Mouse (Mus musculus) kidney, postnatal 25 days (tissue): Measurements from ENCODE around the gene Fstl5.

Source experiments
- DNase-seq, 2 experiments: peaks; one replicate each; pipeline ENCODE4 v3.0.0; 2021; ENCODE audit warnings: mixed read lengths in 2 of 2

Fstl5 gene

DNA sequence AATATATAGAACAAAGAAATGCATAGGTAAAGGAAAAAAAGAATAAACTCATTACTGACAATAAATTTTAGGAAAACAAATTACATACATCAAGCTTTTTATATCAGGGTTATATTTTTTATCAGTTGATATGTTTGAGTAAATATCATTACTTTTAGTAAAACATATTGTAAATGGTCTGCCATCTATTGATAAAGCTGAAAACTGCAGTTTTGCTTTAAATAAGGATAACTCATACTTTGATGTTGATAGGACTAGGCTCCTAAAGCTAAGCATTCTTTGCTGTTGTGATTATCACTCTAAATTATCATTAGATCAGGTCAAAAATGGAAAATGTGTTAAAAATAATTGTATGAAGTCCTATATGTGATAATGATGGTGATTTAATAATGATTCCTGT, 493.3 kb downstream of the Fstl5 start:
- no peak for DNase-seq

DNA sequence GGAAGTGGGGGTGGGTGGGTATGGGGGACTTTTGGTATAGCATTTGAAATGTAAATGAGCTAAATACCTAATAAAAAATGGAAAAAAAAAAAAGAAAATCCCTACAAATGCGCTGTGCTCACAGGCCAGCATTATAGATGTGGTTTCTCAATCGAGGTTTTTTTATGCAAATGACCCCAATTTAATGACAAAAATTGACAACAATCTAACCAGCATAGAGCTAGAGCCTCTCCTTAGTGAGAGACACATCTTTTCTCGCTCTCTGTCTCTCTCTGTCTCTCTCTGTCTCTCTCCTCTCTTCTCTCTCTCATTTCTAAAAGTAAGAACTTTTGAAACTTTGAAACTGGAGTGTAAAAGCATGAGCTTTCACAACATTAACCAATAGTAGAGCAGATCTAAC, 498.4 kb downstream of the Fstl5 start:
- no peak for DNase-seq

DNA sequence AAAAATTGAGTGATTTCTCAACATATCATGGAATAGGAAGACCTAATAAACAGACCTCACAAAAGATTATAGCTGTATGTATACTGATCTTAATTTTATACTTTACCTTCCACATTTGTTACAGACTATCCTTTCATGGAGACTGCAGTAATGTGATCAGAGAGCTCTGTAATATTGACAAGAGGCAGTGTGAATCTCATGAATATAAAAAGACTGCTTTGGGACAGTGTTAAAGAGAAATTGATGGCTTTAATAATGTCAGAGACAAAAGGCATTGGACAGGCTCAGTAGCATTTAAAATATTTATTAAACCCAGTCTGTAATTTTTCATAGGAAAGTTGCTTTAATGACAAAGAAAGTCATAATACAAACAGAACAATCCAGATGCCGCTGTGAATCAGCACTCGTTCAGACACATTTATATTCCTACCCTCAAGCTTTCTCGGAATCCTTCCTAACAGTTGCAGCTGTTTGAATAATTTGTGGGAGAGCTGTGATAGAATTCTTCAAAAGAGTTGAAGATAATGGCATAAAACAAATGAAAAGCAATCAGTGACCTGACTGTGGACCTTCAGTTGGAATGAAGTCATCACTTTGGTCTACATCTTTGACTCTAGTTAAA, 499.0 kb downstream of the Fstl5 start:
- DNase-seq = no peak

DNA sequence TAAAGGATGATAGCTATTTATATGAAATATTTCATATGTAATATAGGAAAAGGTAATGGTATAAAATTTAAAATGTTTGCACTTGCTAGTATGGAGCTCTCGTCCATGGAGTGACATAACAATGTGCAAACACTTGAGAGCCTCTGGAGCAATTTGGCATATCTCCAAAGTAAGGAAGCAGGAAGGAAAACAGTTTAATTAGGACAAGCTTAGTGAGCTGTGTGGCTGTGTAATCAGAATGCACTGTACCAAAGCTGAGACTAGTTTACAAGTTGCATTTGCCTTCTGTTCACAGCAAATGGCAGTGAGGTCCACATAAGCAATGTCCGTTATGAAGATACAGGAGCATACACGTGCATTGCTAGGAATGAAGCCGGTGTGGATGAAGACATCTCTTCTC, 519.1 kb downstream of the Fstl5 start:
- no peak for DNase-seq

DNA sequence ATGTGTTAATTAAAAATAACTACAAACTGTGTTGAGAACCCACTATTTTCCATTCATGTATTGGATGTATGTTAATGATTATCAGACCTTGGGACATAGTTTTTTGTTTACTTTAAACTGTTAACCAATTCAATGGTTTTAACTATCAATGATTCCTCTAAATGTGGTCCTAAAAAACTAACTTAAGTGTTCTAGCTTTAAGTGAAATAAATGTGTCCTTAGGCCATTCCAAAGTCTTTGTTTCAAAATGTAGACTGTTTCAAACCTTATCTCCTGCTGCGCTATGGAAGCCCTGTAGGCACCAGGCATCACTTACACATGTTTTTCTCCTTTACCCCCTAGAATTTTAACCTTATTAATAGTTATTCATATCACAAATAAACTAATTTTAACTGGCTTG, 546.0 kb downstream of the Fstl5 start:
- DNase-seq = no peak

DNA sequence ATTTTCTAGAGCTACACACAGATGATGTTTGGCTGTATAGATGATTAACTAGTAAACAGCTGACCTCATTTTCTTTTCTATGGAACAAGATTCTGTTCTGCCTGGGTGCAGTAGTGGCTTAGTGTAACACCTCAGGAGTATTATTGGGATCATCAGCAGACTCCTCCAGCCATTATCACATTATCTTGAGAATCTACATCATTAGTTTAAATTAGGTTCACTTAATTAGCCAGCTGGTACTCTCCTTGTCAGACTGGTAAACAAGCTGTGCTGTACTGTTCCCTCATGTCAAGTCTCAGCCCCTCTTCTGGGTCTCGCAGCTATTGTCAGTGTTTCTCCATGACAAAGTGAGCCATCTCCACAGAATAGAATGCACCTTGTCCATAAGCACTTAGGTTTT, 580.2 kb downstream of the Fstl5 start:
- DNase-seq = no peak

DNA sequence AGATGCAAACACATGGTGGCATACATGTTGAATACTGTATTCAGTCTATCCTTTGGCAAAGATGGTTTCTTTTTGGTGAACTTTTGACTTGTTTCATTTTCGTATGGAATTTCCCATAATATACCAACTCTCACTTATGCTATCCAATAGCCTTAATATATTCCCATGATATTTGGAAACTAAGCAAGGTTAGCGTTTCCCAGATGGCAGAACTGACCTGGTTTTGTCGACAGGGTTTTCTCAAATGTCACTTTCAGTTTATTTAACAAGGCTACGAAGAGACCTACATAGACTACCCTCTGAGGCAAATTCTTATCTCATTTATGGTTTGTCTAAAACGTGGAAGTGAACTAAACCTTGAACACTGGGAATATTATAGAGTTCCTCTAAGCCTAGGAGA, 596.8 kb downstream of the Fstl5 start:
- DNase-seq = no peak

DNA sequence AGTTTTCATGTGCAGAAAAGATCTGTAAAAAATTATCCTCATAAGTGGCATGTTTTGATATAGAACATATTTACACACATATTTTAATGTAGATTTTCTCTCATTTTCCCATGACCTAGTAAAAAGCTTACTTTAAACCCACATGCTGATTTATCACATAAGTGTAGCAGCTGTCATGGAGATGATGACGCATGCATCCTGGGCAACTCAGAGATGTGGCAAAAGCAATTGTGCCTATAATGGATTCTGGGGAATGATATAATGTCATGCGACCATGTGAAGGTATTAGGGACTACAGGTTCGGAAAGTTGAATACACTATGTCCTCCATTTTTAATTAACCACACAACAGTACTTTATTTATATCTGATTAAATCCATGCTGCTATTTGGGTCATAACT, 601.9 kb downstream of the Fstl5 start:
- no peak for DNase-seq

DNA sequence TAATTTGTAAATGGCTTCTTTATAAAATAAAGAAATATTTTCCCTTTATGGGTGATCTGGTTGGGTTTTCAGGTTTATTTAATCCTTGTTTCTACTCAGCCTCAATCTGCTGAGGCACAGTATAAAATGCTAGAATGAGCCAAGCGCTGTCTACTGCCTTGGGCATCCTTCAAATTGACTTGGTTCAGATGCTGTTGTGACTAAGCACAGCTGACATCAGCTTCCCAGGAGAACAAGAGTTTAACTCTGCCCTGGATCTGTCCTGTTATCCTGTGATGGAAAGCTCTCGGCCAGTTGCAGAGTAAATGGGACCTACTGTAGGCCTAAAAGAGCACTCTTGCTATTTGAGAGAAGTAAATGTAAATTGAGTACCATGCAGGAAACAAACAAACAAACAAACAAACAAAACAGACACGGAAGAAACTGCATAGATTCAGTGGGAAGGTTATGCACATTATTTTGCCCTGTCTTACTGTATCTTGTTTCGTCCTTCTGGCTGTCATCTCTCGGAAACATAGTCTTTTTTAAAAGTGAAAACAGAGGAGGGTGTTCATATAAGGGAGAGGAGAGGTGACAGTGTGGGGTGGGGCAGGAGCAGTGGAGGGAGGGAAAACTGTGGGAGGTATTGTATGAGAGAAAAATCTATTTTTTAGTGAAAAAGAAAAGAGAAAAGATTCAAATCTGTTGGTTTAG, 605.9 kb downstream of the Fstl5 start:
- no peak for DNase-seq

DNA sequence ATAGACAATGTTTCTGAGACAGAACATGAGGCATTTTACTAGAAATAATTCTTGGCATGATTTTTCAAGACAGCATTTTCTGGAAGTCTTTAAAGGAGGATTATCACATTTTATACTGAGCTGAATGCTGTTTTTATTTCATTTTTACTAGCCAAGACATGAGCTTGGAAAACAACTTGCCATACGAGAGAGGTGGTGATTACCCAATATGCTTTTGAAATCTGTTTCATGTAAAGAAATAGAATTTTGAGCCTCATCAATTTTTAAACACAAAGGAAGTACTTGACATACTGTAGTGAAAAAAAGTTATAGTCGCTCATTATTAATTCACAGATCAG, 606.4 kb downstream of the Fstl5 start:
- no peak for DNase-seq

DNA sequence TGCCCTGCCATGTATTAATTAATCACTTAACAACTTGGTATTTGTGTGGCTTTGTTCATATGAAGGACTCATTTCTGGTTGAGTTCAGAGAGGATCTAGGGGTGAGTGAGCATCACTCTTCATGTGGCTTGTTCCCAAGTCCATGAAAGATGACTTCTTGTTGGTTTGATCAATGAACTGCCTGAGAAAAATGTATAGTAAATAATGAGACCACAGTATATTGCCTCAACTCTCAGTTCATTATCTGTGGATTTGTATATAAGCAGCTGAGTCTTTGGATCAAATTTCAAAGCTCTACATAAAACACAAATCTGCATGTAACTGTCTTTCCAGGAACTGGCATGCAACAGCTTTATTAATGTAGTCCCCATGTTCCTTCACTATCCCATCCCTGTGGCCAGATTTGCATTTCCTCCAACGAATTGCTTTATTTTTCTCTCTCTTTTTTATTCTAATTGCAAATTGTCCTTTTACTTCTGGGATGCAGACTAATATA, 623.1 kb downstream of the Fstl5 start:
- no peak for DNase-seq

DNA sequence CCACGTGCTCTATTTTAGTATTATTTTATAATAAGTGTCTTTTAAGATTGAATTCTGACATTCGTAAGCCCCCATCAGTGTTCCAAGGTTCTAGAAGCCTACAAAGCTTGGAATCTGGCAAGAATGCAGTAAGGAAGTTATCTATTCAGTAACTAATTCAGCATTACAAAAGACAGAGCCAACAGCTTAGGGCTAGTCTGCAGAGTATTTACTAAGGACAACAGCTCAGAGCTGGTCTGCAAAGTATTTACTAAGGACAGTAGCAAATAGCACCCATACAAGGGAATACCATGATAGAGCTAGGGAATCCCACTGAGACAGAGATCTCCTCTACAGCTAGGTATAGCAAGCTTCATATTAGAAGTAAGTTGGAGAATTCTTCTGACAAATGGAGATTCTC, 665.2 kb downstream of the Fstl5 start:
- DNase-seq = no peak
